Comparison of ENCODE assay signal across 21 mouse cellular contexts in genomic region chr3:142099151-142099550, GRCm38 (mm10).
DNase-seq lines count a peak whose midpoint lies in the region; ATAC-seq and TF ChIP-seq lines count a peak whose summit lies in the region.
"Had no signal": no experiment of that assay in that cellular context is flagged by ENCODE, and none has a peak within 500 bp of the region (broad histone marks: within the 10 kb centered on the region; RNA-seq: fewer than 3 reads in every experiment).

No protein-coding gene starts in this region.

- WGBS in embryonic facial prominence, embryonic 11.5 days, result 23% methylated on average over 2 of the region's 2 CpGs
- 33% methylated on average over 2 of the region's 2 CpGs for WGBS in embryonic facial prominence, embryonic 10.5 days
- 2% methylated on average over 2 of the region's 2 CpGs for WGBS in limb, embryonic 14.5 days

- H3K4me1 ChIP-seq in embryonic facial prominence, embryonic 11.5 days (ENCODE audit: control insufficient read depth, insufficient read depth, low read length), result no peaks in the 10 kb centered on the region
- peaks cover 28% of the 10 kb centered on the region for H3K4me1 ChIP-seq in embryonic facial prominence, embryonic 10.5 days
- H3K4me1 ChIP-seq in limb, embryonic 14.5 days (ENCODE audit: control insufficient read depth, insufficient read depth, low read length), result peaks cover 4% of the 10 kb centered on the region; the same call in 1 of the 2 replicates
- H3K4me1 ChIP-seq: forebrain, embryonic 13.5 days; heart, embryonic 12.5 days; hindbrain, embryonic 15.5 days had no signal

- DNase-seq in embryonic facial prominence, embryonic 11.5 days (ENCODE audit: low spot score), result peak; percentile 69
- no peak for DNase-seq in embryonic facial prominence, embryonic 10.5 days (ENCODE audit: low spot score)
- peak; percentile 81 for DNase-seq in forelimb bud, embryonic 11.5 days (ENCODE audit: low read depth, low spot score)
- peak; percentile 30 for DNase-seq in limb, embryonic 14.5 days (ENCODE audit: low spot score)
- DNase-seq in layer of hippocampus, postnatal 10 days (ENCODE audit: low spot score in 2 of 2), result no peak
- DNase-seq: adrenal gland, adult 2 months; adrenal gland, postnatal 25 days; cerebellum, adult 18-20 months; cerebellum, adult 9-11 months; forebrain, postnatal 0 days; gastrocnemius, adult 2 months; gastrocnemius, postnatal 25 days had no signal

- no peak overlapping the region for H3K9ac ChIP-seq in embryonic facial prominence, embryonic 11.5 days (replicated peaks; ENCODE audit: low read length)
- H3K9ac ChIP-seq in limb, embryonic 14.5 days (ENCODE audit: low read depth, low read length, severe bottlenecking), result no peak overlapping the region
- H3K9ac ChIP-seq: embryonic facial prominence, embryonic 13.5 days; forebrain, embryonic 13.5 days; forebrain, postnatal 0 days; heart, embryonic 12.5 days; hindbrain, embryonic 15.5 days had no signal

- H3K4me2 ChIP-seq in embryonic facial prominence, embryonic 11.5 days (ENCODE audit: low read depth, low read length), result no peak overlapping the region
- H3K4me2 ChIP-seq in limb, embryonic 14.5 days (replicated peaks; ENCODE audit: low read depth, low read length, severe bottlenecking), result no peak overlapping the region
- H3K4me2 ChIP-seq: embryonic facial prominence, embryonic 13.5 days; forebrain, embryonic 13.5 days; heart, embryonic 12.5 days; hindbrain, embryonic 15.5 days had no signal

- no peak for ATAC-seq in embryonic facial prominence, embryonic 11.5 days (replicated peaks; ENCODE audit: insufficient number of reproducible peaks, low FRiP score, low TSS enrichment, low read depth)
- no peak for ATAC-seq in limb, embryonic 14.5 days (ENCODE audit: low FRiP score, low read depth)
- no peak for ATAC-seq in megakaryocyte-erythroid progenitor cell, adult 5-6 weeks (replicated peaks; ENCODE audit: low FRiP score, low TSS enrichment, poor library complexity, severe bottlenecking)
- ATAC-seq: activated CD4-positive, CD25-positive, alpha-beta regulatory T cell, adult 4 months; forebrain, embryonic 13.5 days; forebrain, postnatal 0 days; inflammation-experienced regulatory T-cells, adult 6 months; Patski had no signal

- no peaks in the 10 kb centered on the region for H3K27me3 ChIP-seq in embryonic facial prominence, embryonic 11.5 days (ENCODE audit: control insufficient read depth, insufficient read depth, low read length)
- H3K27me3 ChIP-seq in embryonic facial prominence, embryonic 10.5 days (replicated peaks; ENCODE audit: low read depth, poor library complexity, severe bottlenecking), result no peaks in the 10 kb centered on the region
- H3K27me3 ChIP-seq in limb, embryonic 14.5 days (ENCODE audit: control insufficient read depth, insufficient read depth, low read length), result 0 out of 2 replicates have a peak, but pooled peaks cover 5% of the 10 kb centered on the region
- H3K27me3 ChIP-seq: CH12.LX; embryonic facial prominence, embryonic 13.5 days; forebrain, embryonic 13.5 days; heart, embryonic 12.5 days; hindbrain, embryonic 15.5 days had no signal

- TF ChIP-seq POLR2A in limb, embryonic 14.5 days (IDR thresholded peaks at IDR 0.05; ENCODE audit: borderline replicate concordance, extremely low read depth, insufficient read depth, insufficient read length), result no peak

- no peak overlapping the region for H3K27ac ChIP-seq in embryonic facial prominence, embryonic 11.5 days (replicated peaks; ENCODE audit: low read depth, low read length)
- H3K27ac ChIP-seq in embryonic facial prominence, embryonic 10.5 days (replicated peaks), result no peak overlapping the region; the same call in 1 of the 2 replicates
- no peak overlapping the region for H3K27ac ChIP-seq in limb, embryonic 14.5 days (replicated peaks; ENCODE audit: low read depth, low read length)
- H3K27ac ChIP-seq: embryonic facial prominence, embryonic 13.5 days; forebrain, embryonic 13.5 days; gastrocnemius, adult 2 months; hindbrain, embryonic 15.5 days had no signal

- no peaks in the 10 kb centered on the region for H3K36me3 ChIP-seq in embryonic facial prominence, embryonic 11.5 days (replicated peaks; ENCODE audit: control insufficient read depth, insufficient read depth, low read depth, low read length)
- H3K36me3 ChIP-seq in embryonic facial prominence, embryonic 10.5 days (replicated peaks), result peaks cover 4% of the 10 kb centered on the region; the same call in 1 of the 2 replicates
- no peaks in the 10 kb centered on the region for H3K36me3 ChIP-seq in limb, embryonic 14.5 days (ENCODE audit: control insufficient read depth, insufficient read depth, low read length)
- H3K36me3 ChIP-seq: embryonic facial prominence, embryonic 13.5 days; heart, embryonic 12.5 days; hindbrain, embryonic 15.5 days had no signal

- no peak overlapping the region for H3K4me3 ChIP-seq in embryonic facial prominence, embryonic 11.5 days (ENCODE audit: low read depth, low read length)
- H3K4me3 ChIP-seq in embryonic facial prominence, embryonic 10.5 days, result no peak overlapping the region
- H3K4me3 ChIP-seq in limb, embryonic 14.5 days (replicated peaks; ENCODE audit: low read length), result no peak overlapping the region
- H3K4me3 ChIP-seq: embryonic facial prominence, embryonic 13.5 days; forebrain, embryonic 13.5 days; gastrocnemius, adult 2 months; heart, embryonic 12.5 days; hindbrain, embryonic 15.5 days had no signal

- no peaks in the 10 kb centered on the region for H3K9me3 ChIP-seq in embryonic facial prominence, embryonic 11.5 days (replicated peaks; ENCODE audit: control insufficient read depth, low read length)
- no peaks in the 10 kb centered on the region for H3K9me3 ChIP-seq in embryonic facial prominence, embryonic 10.5 days
- H3K9me3 ChIP-seq in limb, embryonic 14.5 days (ENCODE audit: control insufficient read depth, low read length), result no peaks in the 10 kb centered on the region
- H3K9me3 ChIP-seq: embryonic facial prominence, embryonic 13.5 days; forebrain, embryonic 13.5 days; heart, embryonic 12.5 days; hindbrain, embryonic 15.5 days had no signal

Comparison
In these comparisons a context has a peak if more than half of its experiments do, and no peak if none do; other contexts are left out.
1. DNase-seq: peak in embryonic facial prominence, embryonic 11.5 days (single experiment), forelimb bud, embryonic 11.5 days (single experiment) and limb, embryonic 14.5 days (single experiment); none in embryonic facial prominence, embryonic 10.5 days (single experiment) and layer of hippocampus, postnatal 10 days (0 of 2).